Comparison of ENCODE assay signal across 8 mouse cellular contexts in the genomic region with DNA sequence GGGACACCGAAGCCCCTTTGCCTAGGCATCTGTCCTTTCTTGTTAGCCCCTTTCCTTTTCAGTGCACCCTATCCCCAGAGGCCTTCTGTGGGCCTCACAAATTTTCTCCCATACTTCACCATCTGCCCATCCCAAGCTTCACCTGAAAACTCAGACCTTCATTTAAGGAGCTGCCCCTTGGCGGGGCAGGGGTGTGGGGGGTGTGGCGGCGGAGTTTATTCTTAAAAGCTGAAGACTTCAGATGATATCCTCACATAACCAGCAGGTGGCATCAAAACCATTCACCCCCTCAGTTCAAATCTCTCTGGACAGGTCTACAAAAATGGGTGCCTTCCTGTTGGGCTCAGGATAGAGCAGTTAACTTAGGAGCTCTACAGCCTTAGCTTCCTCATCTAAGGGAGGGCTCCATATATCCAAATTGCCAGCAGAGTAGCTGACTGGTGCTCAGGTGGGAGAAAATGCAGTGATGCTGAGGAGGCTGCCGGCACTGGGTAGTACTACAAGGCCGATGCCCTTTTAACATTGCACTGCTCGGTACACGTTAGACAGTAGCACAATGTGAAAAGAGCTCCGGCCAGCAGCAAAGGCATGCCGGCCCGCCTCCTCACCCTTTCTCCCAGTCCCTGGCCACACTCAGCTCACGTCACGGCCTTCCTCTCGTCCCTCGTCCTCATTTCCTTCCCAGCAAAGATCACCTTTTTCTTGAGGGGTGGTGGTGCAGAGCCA. TPM values are rescaled to one million over a fixed set of nuclear protein-coding genes. Genes with fewer than 3 reads are reported as not detected.
DNase-seq lines count a peak whose midpoint lies in the region; ATAC-seq and TF ChIP-seq lines count a peak whose summit lies in the region.

No protein-coding gene starts in this region.

- H3K4me2 ChIP-seq in heart, embryonic 16.5 days (ENCODE audit: low read depth, low read length) = peak overlapping the region; percentile 89
- peak overlapping the region; percentile 86; the same call in 1 of the 2 replicates for H3K4me2 ChIP-seq in limb, embryonic 11.5 days (ENCODE audit: low read depth, severe bottlenecking)
- peak overlapping the region; percentile 29 for H3K4me2 ChIP-seq in midbrain, postnatal 0 days (ENCODE audit: low read depth, low read length, poor library complexity, severe bottlenecking)

- H3K9me3 ChIP-seq in heart, embryonic 10.5 days = no peaks in the 10 kb centered on the region
- H3K9me3 ChIP-seq in heart, embryonic 16.5 days (replicated peaks; ENCODE audit: control insufficient read depth, low read length) = no peaks in the 10 kb centered on the region
- H3K9me3 ChIP-seq in limb, embryonic 11.5 days (ENCODE audit: control insufficient read depth, low read length) = no peaks in the 10 kb centered on the region
- H3K9me3 ChIP-seq in midbrain, postnatal 0 days (ENCODE audit: low read length) = no peaks in the 10 kb centered on the region

- peak; percentile 56 for TF ChIP-seq CTCF in midbrain, postnatal 0 days (IDR thresholded peaks at IDR 0.05)

- peaks cover 76% of the 10 kb centered on the region for H3K4me1 ChIP-seq in heart, embryonic 10.5 days
- peaks cover 45% of the 10 kb centered on the region for H3K4me1 ChIP-seq in heart, embryonic 16.5 days (ENCODE audit: control insufficient read depth, insufficient read depth, low read length)
- H3K4me1 ChIP-seq in limb, embryonic 11.5 days (ENCODE audit: control insufficient read depth, insufficient read depth, low read length) = peaks cover 50% of the 10 kb centered on the region
- H3K4me1 ChIP-seq in midbrain, postnatal 0 days (ENCODE audit: insufficient read depth, low read length) = peaks cover 31% of the 10 kb centered on the region

- H3K36me3 ChIP-seq in heart, embryonic 10.5 days = peaks cover 25% of the 10 kb centered on the region
- H3K36me3 ChIP-seq in heart, embryonic 16.5 days (ENCODE audit: control insufficient read depth, insufficient read depth) = no peaks in the 10 kb centered on the region
- H3K36me3 ChIP-seq in limb, embryonic 11.5 days (ENCODE audit: control insufficient read depth, insufficient read depth, low read length) = no peaks in the 10 kb centered on the region; the same call in 1 of the 2 replicates
- H3K36me3 ChIP-seq in midbrain, postnatal 0 days (ENCODE audit: insufficient read depth, low read length) = no peaks in the 10 kb centered on the region

- no peak for DNase-seq in heart, embryonic 10.5 days (ENCODE audit: low spot score)
- no peak for DNase-seq in heart, adult 9 months (ENCODE audit: low spot score in 2 of 2)
- DNase-seq in adipocyte (ENCODE audit: low spot score) = peak; percentile 51
- DNase-seq in limb, embryonic 11.5 days (ENCODE audit: low spot score) = peak; percentile 23
- no peak for DNase-seq in midbrain, postnatal 0 days (ENCODE audit: low spot score)
- DNase-seq in urinary bladder, postnatal 36 days (ENCODE audit: low spot score in 2 of 2) = no peak
- no peak for DNase-seq in layer of hippocampus, postnatal 25 days (ENCODE audit: extremely low spot score in 1 of 2, low spot score in 1 of 2)

- no peak for ATAC-seq in heart, embryonic 16.5 days (replicated peaks; ENCODE audit: extremely low read depth, insufficient read depth, low FRiP score)
- ATAC-seq in limb, embryonic 11.5 days (ENCODE audit: insufficient number of reproducible peaks, low FRiP score, low TSS enrichment, low read depth) = no peak
- no peak for ATAC-seq in midbrain, postnatal 0 days (ENCODE audit: low FRiP score)

- no peaks in the 10 kb centered on the region for H3K27me3 ChIP-seq in heart, embryonic 10.5 days (ENCODE audit: insufficient read depth, poor library complexity, severe bottlenecking)
- H3K27me3 ChIP-seq in heart, embryonic 16.5 days (ENCODE audit: control insufficient read depth, insufficient read depth, low read length) = peaks cover 5% of the 10 kb centered on the region; the same call in 1 of the 2 replicates
- no peaks in the 10 kb centered on the region for H3K27me3 ChIP-seq in limb, embryonic 11.5 days (ENCODE audit: control insufficient read depth, insufficient read depth, low read length)
- no peaks in the 10 kb centered on the region for H3K27me3 ChIP-seq in midbrain, postnatal 0 days (ENCODE audit: insufficient read depth, low read length)

- no peak overlapping the region for H3K27ac ChIP-seq in heart, embryonic 10.5 days
- peak overlapping the region; percentile 30; the same call in 1 of the 2 replicates for H3K27ac ChIP-seq in heart, embryonic 16.5 days (ENCODE audit: low read length)
- 0 out of 2 replicates have a peak overlapping the region, but pooled peaks have one; percentile 98 for H3K27ac ChIP-seq in limb, embryonic 11.5 days (replicated peaks; ENCODE audit: low read depth, low read length)
- no peak overlapping the region for H3K27ac ChIP-seq in midbrain, postnatal 0 days (ENCODE audit: low read depth, low read length)

- peak overlapping the region; percentile 92 for H3K4me3 ChIP-seq in heart, embryonic 10.5 days
- H3K4me3 ChIP-seq in heart, embryonic 16.5 days (ENCODE audit: low read length) = 0 out of 2 replicates have a peak overlapping the region, but pooled peaks have one; percentile 2
- 0 out of 2 replicates have a peak overlapping the region, but pooled peaks have one; percentile 88 for H3K4me3 ChIP-seq in limb, embryonic 11.5 days (ENCODE audit: low read depth, low read length)
- no peak overlapping the region for H3K4me3 ChIP-seq in midbrain, postnatal 0 days (ENCODE audit: low read depth, low read length)

- 76% methylated on average over 15 of the region's 15 CpGs for WGBS in heart, embryonic 10.5 days
- 63% methylated on average over 15 of the region's 15 CpGs for WGBS in heart, embryonic 16.5 days
- WGBS in limb, embryonic 11.5 days = 89% methylated on average over 15 of the region's 15 CpGs
- WGBS in midbrain, postnatal 0 days = 65% methylated on average over 15 of the region's 15 CpGs

- no peak overlapping the region for H3K9ac ChIP-seq in heart, embryonic 16.5 days (ENCODE audit: low read length)
- H3K9ac ChIP-seq in limb, embryonic 11.5 days (ENCODE audit: low read length) = no peak overlapping the region
- H3K9ac ChIP-seq in midbrain, postnatal 0 days (replicated peaks; ENCODE audit: low read length, poor library complexity, severe bottlenecking) = no peak overlapping the region

RNA-seq across cellular contexts. Expression of a gene that starts 2.7 kb away (rescaled TPM):
- 6.9 and 7.3 TPM in 2 replicates for polyA plus RNA-seq in heart, embryonic 10.5 days (2016; fragmentation: Nextera tagmentation; extraction: Ambion mirVana)
- 3.6 and 5.1 TPM in 2 replicates for polyA plus RNA-seq in heart, embryonic 16.5 days (2015; fragmentation: Nextera tagmentation; extraction: Ambion mirVana)
- 4.6 and 6.1 TPM in 2 replicates for polyA plus RNA-seq in limb, embryonic 11.5 days (2014; fragmentation: Nextera tagmentation; extraction: Ambion mirVana)
- total RNA-seq in midbrain, postnatal 0 days (2014; rRNA removed) = 0.88 and 1.1 TPM in 2 replicates
- polyA plus RNA-seq in midbrain, postnatal 0 days (2015; fragmentation: Nextera tagmentation; extraction: Ambion mirVana) = 2.1 and 2.4 TPM in 2 replicates
- total RNA-seq in layer of hippocampus, postnatal 25 days (2021) = 1 to 10 TPM; 1.8 to 2.2 TPM

RNA-seq across cellular contexts. Expression of a gene that starts 6.9 kb away (rescaled TPM):
- 6.4 and 6.8 TPM in 2 replicates for polyA plus RNA-seq in heart, embryonic 10.5 days (2016; fragmentation: Nextera tagmentation; extraction: Ambion mirVana)
- 2.4 and 2.6 TPM in 2 replicates for polyA plus RNA-seq in heart, embryonic 16.5 days (2015; fragmentation: Nextera tagmentation; extraction: Ambion mirVana)
- polyA plus RNA-seq in limb, embryonic 11.5 days (2014; fragmentation: Nextera tagmentation; extraction: Ambion mirVana) = 7.4 and 9.9 TPM in 2 replicates
- total RNA-seq in midbrain, postnatal 0 days (2014; rRNA removed) = 12.9 and 15.0 TPM in 2 replicates
- polyA plus RNA-seq in midbrain, postnatal 0 days (2015; fragmentation: Nextera tagmentation; extraction: Ambion mirVana) = 14.3 and 14.7 TPM in 2 replicates
- total RNA-seq in layer of hippocampus, postnatal 25 days (2021) = 10 to 100 TPM; 60.0 to 67.5 TPM

RNA-seq across cellular contexts. Expression of a gene that starts 13.6 kb away (rescaled TPM):
- 30.0 and 42.1 TPM in 2 replicates for polyA plus RNA-seq in heart, embryonic 10.5 days (2016; fragmentation: Nextera tagmentation; extraction: Ambion mirVana)
- polyA plus RNA-seq in heart, embryonic 16.5 days (2015; fragmentation: Nextera tagmentation; extraction: Ambion mirVana) = 17.9 and 19.5 TPM in 2 replicates
- 57.3 and 57.6 TPM in 2 replicates for polyA plus RNA-seq in limb, embryonic 11.5 days (2014; fragmentation: Nextera tagmentation; extraction: Ambion mirVana)
- total RNA-seq in midbrain, postnatal 0 days (2014; rRNA removed) = 12.6 TPM in 2 replicates
- 12.5 and 13.4 TPM in 2 replicates for polyA plus RNA-seq in midbrain, postnatal 0 days (2015; fragmentation: Nextera tagmentation; extraction: Ambion mirVana)
- 1 to 10 TPM; 8.1 to 8.7 TPM for total RNA-seq in layer of hippocampus, postnatal 25 days (2021)

RNA-seq across cellular contexts. Expression of a gene that starts 25.8 kb away (rescaled TPM):
- polyA plus RNA-seq in heart, embryonic 10.5 days (2016; fragmentation: Nextera tagmentation; extraction: Ambion mirVana) = 33.3 and 33.4 TPM in 2 replicates
- polyA plus RNA-seq in heart, embryonic 16.5 days (2015; fragmentation: Nextera tagmentation; extraction: Ambion mirVana) = 21.7 and 22.7 TPM in 2 replicates
- polyA plus RNA-seq in limb, embryonic 11.5 days (2014; fragmentation: Nextera tagmentation; extraction: Ambion mirVana) = 31.1 and 32.6 TPM in 2 replicates
- 39.0 and 39.4 TPM in 2 replicates for total RNA-seq in midbrain, postnatal 0 days (2014; rRNA removed)
- polyA plus RNA-seq in midbrain, postnatal 0 days (2015; fragmentation: Nextera tagmentation; extraction: Ambion mirVana) = 14.5 and 17.9 TPM in 2 replicates
- total RNA-seq in layer of hippocampus, postnatal 25 days (2021) = 10 to 100 TPM; 37.3 to 37.7 TPM

RNA-seq across cellular contexts. Expression of a gene that starts 34.5 kb away (rescaled TPM):
- 22.0 and 28.5 TPM in 2 replicates for polyA plus RNA-seq in heart, embryonic 10.5 days (2016; fragmentation: Nextera tagmentation; extraction: Ambion mirVana)
- polyA plus RNA-seq in heart, embryonic 16.5 days (2015; fragmentation: Nextera tagmentation; extraction: Ambion mirVana) = 44.6 and 51.2 TPM in 2 replicates
- polyA plus RNA-seq in limb, embryonic 11.5 days (2014; fragmentation: Nextera tagmentation; extraction: Ambion mirVana) = 12.4 and 13.3 TPM in 2 replicates
- total RNA-seq in midbrain, postnatal 0 days (2014; rRNA removed) = 19.9 and 20.9 TPM in 2 replicates
- polyA plus RNA-seq in midbrain, postnatal 0 days (2015; fragmentation: Nextera tagmentation; extraction: Ambion mirVana) = 30.6 and 31.9 TPM in 2 replicates
- total RNA-seq in layer of hippocampus, postnatal 25 days (2021) = 1 to 10 TPM; 5.7 to 7.4 TPM

Comparison
In these comparisons a context has a peak if more than half of its experiments do, and no peak if none do; other contexts are left out.
1. H3K27ac ChIP-seq: peak in heart, embryonic 16.5 days (single experiment) and limb, embryonic 11.5 days (single experiment); none in heart, embryonic 10.5 days (single experiment) and midbrain, postnatal 0 days (single experiment).
2. DNase-seq: peak in adipocyte (single experiment) and limb, embryonic 11.5 days (single experiment); none in heart, embryonic 10.5 days (single experiment), heart, adult 9 months (0 of 2), midbrain, postnatal 0 days (single experiment), urinary bladder, postnatal 36 days (0 of 2) and layer of hippocampus, postnatal 25 days (0 of 2).
3. H3K4me2 ChIP-seq: peak in every context shown above with its lines; median percentile 89 in heart, embryonic 16.5 days; 86 in limb, embryonic 11.5 days; 29 in midbrain, postnatal 0 days.